Mouse (Mus musculus): Measurements from ENCODE around the gene Sh3d19. TPM values are rescaled to one million over a fixed set of nuclear protein-coding genes. Genes with fewer than 3 reads are reported as not detected.

Sh3d19 gene
- polyA plus RNA-seq, 1 experiment from 2014 or later, result 11.1 TPM

- H3K27me3 ChIP-seq, result no peaks in the 10 kb centered on the region
Observed at GRCm38 (mm10) chr3:86142263-86142933, 171.5 kb downstream of the Sh3d19 start, which contains the start of gene Rps3a1. Gene Rps3a1, minus strand, starts transcription at chr3:86142702.

DNA sequence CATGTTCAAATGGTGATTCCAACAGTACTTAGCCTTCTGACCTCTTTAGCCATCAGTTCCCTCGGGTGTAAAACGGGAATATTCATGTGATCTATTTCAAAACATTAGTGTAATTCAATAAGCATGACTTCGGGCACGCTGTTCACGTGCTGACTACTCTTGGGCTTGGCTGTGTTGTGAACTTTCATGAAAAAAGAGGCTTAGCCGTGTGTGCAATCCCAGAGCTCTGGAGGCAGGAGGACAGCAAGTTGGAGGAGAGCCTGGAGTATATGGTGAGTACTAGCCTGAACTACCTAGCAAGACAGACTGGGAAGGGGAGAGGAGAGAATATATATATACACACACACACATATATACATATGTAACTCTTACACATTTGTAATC is 172.0 kb downstream of the Sh3d19 start:
- no peaks in the 10 kb centered on the region for H3K9me3 ChIP-seq (replicated peaks)
- H3K27ac ChIP-seq, result no peak overlapping the region
- 35% methylated on average over 6 of the region's 6 CpGs for WGBS
- H3K4me2 ChIP-seq, result peak overlapping the region; percentile 23; the same call in 1 of the 2 replicates
- H3K36me3 ChIP-seq, result peaks cover 29% of the 10 kb centered on the region
- peak overlapping the region; percentile 98; the same call in 1 of the 2 replicates for H3K4me3 ChIP-seq
- no peaks in the 10 kb centered on the region for H3K27me3 ChIP-seq
- H3K4me1 ChIP-seq (replicated peaks), result peaks cover 16% of the 10 kb centered on the region
- 0 out of 2 replicates have a peak, but pooled peaks have one; percentile 1 for ATAC-seq (replicated peaks; ENCODE audit: insufficient number of reproducible peaks, insufficient read depth, low FRiP score, low read depth)
- no peak overlapping the region for H3K9ac ChIP-seq

More at GRCm38 (mm10) chr3:86142263-86142933, 171.5 kb downstream of the Sh3d19 start, which contains the start of gene Rps3a1:
- ATAC-seq (replicated peaks; ENCODE audit: insufficient number of reproducible peaks, insufficient read depth, low FRiP score, low read depth), result peak; percentile 95
- peak within 1 kb of the TSS; percentile 86 for H3K27ac ChIP-seq
- H3K4me2 ChIP-seq, result peak within 1 kb of the TSS; percentile 67
- H3K4me1 ChIP-seq (replicated peaks), result peaks cover 16% of the 10 kb centered on the region
- peaks cover 34% of the 10 kb centered on the region for H3K36me3 ChIP-seq
- H3K4me3 ChIP-seq, result peak within 1 kb of the TSS; percentile 98
- no peaks in the 10 kb centered on the region for H3K9me3 ChIP-seq (replicated peaks)
- WGBS, result under 1% methylated on average over 71 of the region's 77 CpGs
- peak within 1 kb of the TSS; percentile 98 for H3K9ac ChIP-seq

DNA sequence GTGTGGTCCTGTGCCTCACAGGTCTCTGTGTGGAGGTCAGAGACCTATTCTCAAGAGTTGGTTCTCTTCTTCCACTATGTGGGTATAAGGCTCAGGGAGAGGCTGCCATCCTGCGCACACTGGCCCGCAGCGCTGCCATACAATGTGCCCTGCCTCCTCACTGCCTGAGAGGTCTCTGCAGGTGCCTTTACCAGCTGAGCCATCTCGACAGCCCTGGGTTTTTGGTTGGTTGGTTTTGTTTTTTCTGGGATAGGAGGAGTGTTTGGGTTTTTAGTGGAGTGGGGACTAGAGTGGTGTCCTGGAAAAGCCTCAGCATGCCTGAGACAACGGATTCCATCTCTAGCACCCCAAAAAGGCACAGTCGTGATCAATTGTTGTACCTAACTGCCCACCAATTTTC is 172.4 kb downstream of the Sh3d19 start:
- Histone ChIP-seq H3K9ac (no peak overlapping the region), H3K4me3 (no peak overlapping the region), H3K27ac (no peak overlapping the region), H3K4me2 (no peak overlapping the region), H3K9me3 (replicated peaks) (no peaks in the 10 kb centered on the region), H3K4me1 (replicated peaks) (peaks cover 16% of the 10 kb centered on the region), H3K27me3 (no peaks in the 10 kb centered on the region), H3K36me3 (peaks cover 25% of the 10 kb centered on the region)
- no peak for ATAC-seq (replicated peaks; ENCODE audit: insufficient number of reproducible peaks, insufficient read depth, low FRiP score, low read depth)
- WGBS, result 77% methylated on average over 6 of the region's 6 CpGs

DNA sequence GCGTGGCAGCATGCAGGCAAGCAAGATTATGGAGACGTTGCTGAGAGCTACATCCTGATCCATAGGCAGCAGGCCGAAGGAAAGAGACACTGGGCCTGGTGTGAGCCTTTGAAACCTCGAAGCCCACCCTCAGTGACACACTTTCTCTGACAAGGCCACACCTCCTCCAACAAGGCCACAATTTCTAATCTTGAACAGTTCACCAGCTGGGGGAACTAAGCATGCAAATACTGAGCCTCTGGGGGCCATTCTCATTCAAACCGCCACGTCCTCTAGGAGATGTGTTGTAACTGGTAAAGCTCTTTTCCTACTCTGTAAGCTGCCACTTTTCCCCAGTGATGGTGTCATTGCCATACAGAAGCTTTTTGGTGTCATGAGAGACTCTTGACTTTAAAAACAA is 178.2 kb downstream of the Sh3d19 start:
- Histone ChIP-seq H3K4me2 (no peak overlapping the region), H3K4me1 (replicated peaks) (no peaks in the 10 kb centered on the region), H3K36me3 (no peaks in the 10 kb centered on the region), H3K27ac (no peak overlapping the region), H3K27me3 (no peaks in the 10 kb centered on the region), H3K9me3 (replicated peaks) (no peaks in the 10 kb centered on the region), H3K4me3 (no peak overlapping the region), H3K9ac (no peak overlapping the region)
- no peak for ATAC-seq (replicated peaks; ENCODE audit: insufficient number of reproducible peaks, insufficient read depth, low FRiP score, low read depth)
- WGBS, result 78% methylated on average over 6 of the region's 6 CpGs

DNA sequence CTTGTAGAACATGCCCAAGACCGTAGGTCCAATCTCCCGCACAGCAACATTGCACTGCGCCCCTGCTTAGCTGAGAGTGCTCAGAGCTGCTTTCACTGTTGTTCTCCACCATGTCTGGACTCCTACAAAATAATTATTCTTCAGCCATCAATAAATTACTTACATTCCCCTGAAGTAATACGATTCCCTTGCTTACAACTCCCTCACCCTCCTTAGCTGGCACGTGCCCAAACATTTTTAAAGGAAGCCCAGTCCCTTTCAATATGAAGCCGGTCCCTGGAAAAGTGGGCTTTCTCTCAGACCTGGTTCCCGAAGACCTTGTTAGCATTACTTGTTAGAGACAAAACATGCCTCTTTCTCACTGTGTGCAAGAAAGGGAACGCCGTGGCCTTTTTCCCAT is 178.6 kb downstream of the Sh3d19 start:
- H3K9me3 ChIP-seq (replicated peaks), result no peaks in the 10 kb centered on the region
- H3K27ac ChIP-seq, result no peak overlapping the region
- no peak overlapping the region for H3K9ac ChIP-seq
- H3K4me1 ChIP-seq (replicated peaks), result no peaks in the 10 kb centered on the region
- H3K4me3 ChIP-seq, result no peak overlapping the region
- H3K4me2 ChIP-seq, result no peak overlapping the region
- WGBS, result 79% methylated on average over 9 of the region's 9 CpGs
- no peaks in the 10 kb centered on the region for H3K36me3 ChIP-seq
- no peak for ATAC-seq (replicated peaks; ENCODE audit: insufficient number of reproducible peaks, insufficient read depth, low FRiP score, low read depth)
- no peaks in the 10 kb centered on the region for H3K27me3 ChIP-seq

GRCm38 (mm10) chr3:86168841-86169425 is 198.0 kb downstream of the Sh3d19 start:
- H3K9me3 ChIP-seq (replicated peaks), result no peaks in the 10 kb centered on the region
- no peak for ATAC-seq (replicated peaks; ENCODE audit: insufficient number of reproducible peaks, insufficient read depth, low FRiP score, low read depth)
- no peak overlapping the region for H3K27ac ChIP-seq
- H3K4me2 ChIP-seq, result no peak overlapping the region
- H3K9ac ChIP-seq, result no peak overlapping the region
- H3K4me1 ChIP-seq (replicated peaks), result no peaks in the 10 kb centered on the region
- WGBS, result 62% methylated on average over 8 of the region's 8 CpGs
- H3K4me3 ChIP-seq, result no peak overlapping the region
- H3K36me3 ChIP-seq, result no peaks in the 10 kb centered on the region
- no peaks in the 10 kb centered on the region for H3K27me3 ChIP-seq

- no peak overlapping the region for H3K4me3 ChIP-seq
- H3K9me3 ChIP-seq (replicated peaks), result no peaks in the 10 kb centered on the region
- 81% methylated on average over 7 of the region's 7 CpGs for WGBS
- no peak overlapping the region for H3K9ac ChIP-seq
- no peaks in the 10 kb centered on the region for H3K4me1 ChIP-seq (replicated peaks)
- H3K4me2 ChIP-seq, result no peak overlapping the region
- H3K36me3 ChIP-seq, result no peaks in the 10 kb centered on the region
- no peak overlapping the region for H3K27ac ChIP-seq
- H3K27me3 ChIP-seq, result no peaks in the 10 kb centered on the region
- ATAC-seq (replicated peaks; ENCODE audit: insufficient number of reproducible peaks, insufficient read depth, low FRiP score, low read depth), result no peak
Observed at GRCm38 (mm10) chr3:86179714-86180113, 208.8 kb downstream of the Sh3d19 start.

Other genes starting within 250 kb of the Sh3d19 start
- 7.7 and 7.9 TPM in 2 replicates for gene Fam160a1, start 153.8 kb upstream of the Sh3d19 start, polyA plus RNA-seq (2015; fragmentation: Nextera tagmentation; extraction: Ambion mirVana)
- gene Glt28d2, start 83.6 kb upstream of the Sh3d19 start, polyA plus RNA-seq (2015; fragmentation: Nextera tagmentation; extraction: Ambion mirVana), result 2.6 and 2.8 TPM in 2 replicates
- 12.7 and 14.1 TPM in 2 replicates for gene Gm37240, start 83.6 kb upstream of the Sh3d19 start, polyA plus RNA-seq (2015; fragmentation: Nextera tagmentation; extraction: Ambion mirVana)
- gene Prss48, start 31.4 kb downstream of the Sh3d19 start, polyA plus RNA-seq (2015; fragmentation: Nextera tagmentation; extraction: Ambion mirVana), result not detected in 2 replicates
- 668 and 746 TPM in 2 replicates for gene Rps3a1, start 171.6 kb downstream of the Sh3d19 start, polyA plus RNA-seq (2015; fragmentation: Nextera tagmentation; extraction: Ambion mirVana)

Measured in heart, embryonic 15.5 days (tissue).